8 mouse cellular contexts compared by ENCODE assay signal in the genomic region with DNA sequence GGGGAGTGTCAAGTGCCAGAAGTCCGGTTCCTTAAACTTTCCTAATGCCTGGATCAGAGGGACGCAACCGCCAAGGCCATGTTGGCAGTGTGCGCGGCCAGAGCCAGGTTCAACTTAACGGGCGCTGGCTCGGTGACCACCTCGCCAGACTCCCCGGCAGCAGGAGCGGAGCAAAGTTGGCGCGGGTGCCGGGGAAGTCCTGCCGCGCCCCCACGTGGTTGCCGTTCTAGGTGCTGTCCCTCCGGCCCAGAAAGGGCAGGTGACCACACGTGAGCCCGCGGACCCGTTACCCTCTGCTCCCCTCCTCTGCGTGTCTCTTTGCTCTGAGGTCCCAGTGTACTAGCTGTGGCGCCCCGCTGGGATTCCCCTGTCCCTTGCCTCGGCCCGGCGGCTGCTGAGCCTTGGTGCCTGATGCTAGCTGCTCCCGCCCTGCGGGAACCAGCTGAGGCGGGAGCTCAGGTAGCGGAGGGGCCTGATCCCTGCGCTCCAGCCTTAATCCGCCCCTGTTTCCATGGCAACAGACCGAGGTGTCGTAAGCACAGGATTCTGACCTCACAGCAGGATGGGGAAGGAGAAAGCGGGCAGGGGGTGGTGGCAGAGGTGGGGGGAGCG. TPM values are rescaled to one million over a fixed set of nuclear protein-coding genes. Genes with fewer than 3 reads are reported as not detected.
DNase-seq lines count a peak whose midpoint lies in the region; ATAC-seq and TF ChIP-seq lines count a peak whose summit lies in the region.

No protein-coding gene starts in this region.

- H3K4me3 ChIP-seq in gastrocnemius, adult 2 months = peak overlapping the region; percentile 75
- H3K4me3 ChIP-seq in cortical plate, adult 2 months (ENCODE audit: insufficient read depth, low read length) = peak overlapping the region; percentile 74
- H3K4me3 ChIP-seq in midbrain, embryonic 12.5 days = peak overlapping the region; percentile 57
- H3K4me3 ChIP-seq in thymus, adult 2 months (ENCODE audit: control insufficient read depth, insufficient read depth, low read length) = peak overlapping the region; percentile 63

- peak; percentile 21; the same call in 1 of the 2 replicates for TF ChIP-seq CTCF in gastrocnemius, adult 2 months (IDR thresholded peaks at IDR 0.05)
- TF ChIP-seq CTCF in cortical plate, adult 2 months (IDR thresholded peaks at IDR 0.05; ENCODE audit: extremely low read depth, insufficient read depth, low read length) = no peak
- TF ChIP-seq CTCF in thymus, adult 2 months (IDR thresholded peaks at IDR 0.05; ENCODE audit: borderline replicate concordance, control insufficient read depth, extremely low read depth, insufficient read depth, low read length, poor library complexity) = peak; percentile 55; the same call in 1 of the 2 replicates

- no peak for TF ChIP-seq POLR2A in cortical plate, adult 2 months (IDR thresholded peaks at IDR 0.05; ENCODE audit: extremely low read depth, insufficient read depth, low read length)
- no peak for TF ChIP-seq POLR2A in thymus, adult 2 months (IDR thresholded peaks at IDR 0.05; ENCODE audit: control insufficient read depth, extremely low read depth, insufficient read depth, low read length, poor library complexity)

- peaks cover 78% of the 10 kb centered on the region for H3K27me3 ChIP-seq in midbrain, embryonic 12.5 days
- H3K27me3 ChIP-seq in thymus, adult 2 months (ENCODE audit: control insufficient read depth, insufficient read depth, low read length) = no peaks in the 10 kb centered on the region

- DNase-seq in gastrocnemius, adult 2 months = peak; percentile 65
- DNase-seq in gastrocnemius, postnatal 36 days = no peak
- DNase-seq in T-cell, adult 2 months (ENCODE audit: low spot score) = peak; percentile 52
- DNase-seq in heart, postnatal 10 days = peak; percentile 62 to 64
- DNase-seq in kidney, postnatal 36 days = peak; percentile 71 to 85
- DNase-seq in thymus, adult 2 months = peak; percentile 51

- intact Hi-C loops in gastrocnemius, adult 2 months (cut with DNase I) = no loop called here
- intact Hi-C loops in gastrocnemius, postnatal 36 days (cut with DNase I) = no loop called here
- intact Hi-C loops in heart, postnatal 10 days (cut with DNase I) = loop anchor here (2.0 to 5.0 kb wide), 2 partner anchors 36 to 207 kb away; no protein-coding TSS in a partner anchor

- no peak overlapping the region for H3K27ac ChIP-seq in gastrocnemius, adult 2 months
- H3K27ac ChIP-seq in cortical plate, adult 2 months (ENCODE audit: insufficient read depth, low read length) = peak overlapping the region; percentile 72; the same call in 1 of the 2 replicates
- no peak overlapping the region; the same call in 1 of the 2 replicates for H3K27ac ChIP-seq in midbrain, embryonic 12.5 days (replicated peaks)
- H3K27ac ChIP-seq in thymus, adult 2 months (ENCODE audit: control insufficient read depth, insufficient read depth, low read length) = no peak overlapping the region

- peaks cover 7% of the 10 kb centered on the region for H3K4me1 ChIP-seq in cortical plate, adult 2 months (ENCODE audit: control insufficient read depth, insufficient read depth, low read length)
- peaks cover 36% of the 10 kb centered on the region for H3K4me1 ChIP-seq in midbrain, embryonic 12.5 days
- H3K4me1 ChIP-seq in thymus, adult 2 months (replicated peaks; ENCODE audit: control insufficient read depth, insufficient read depth, low read length) = peaks cover 29% of the 10 kb centered on the region

- no peaks in the 10 kb centered on the region for H3K9me3 ChIP-seq in midbrain, embryonic 12.5 days

- WGBS in midbrain, embryonic 12.5 days = under 1% methylated on average over 39 of the region's 39 CpGs
- 2% methylated on average over 39 of the region's 39 CpGs for WGBS in thymus, adult 2 months

- ATAC-seq in midbrain, embryonic 12.5 days (ENCODE audit: low FRiP score, low read depth) = no peak

- H3K9ac ChIP-seq in midbrain, embryonic 12.5 days (replicated peaks) = peak overlapping the region; percentile 62; the same call in 1 of the 2 replicates

- peak overlapping the region; percentile 75 for H3K4me2 ChIP-seq in midbrain, embryonic 12.5 days (replicated peaks)

- H3K36me3 ChIP-seq in midbrain, embryonic 12.5 days = no peaks in the 10 kb centered on the region
- H3K36me3 ChIP-seq in thymus, adult 2 months (ENCODE audit: control insufficient read depth, insufficient read depth, low read length) = no peaks in the 10 kb centered on the region

RNA-seq across cellular contexts. Expression of gene Rtn4rl1, which starts 1.4 kb away (rescaled TPM):
- total RNA-seq in gastrocnemius, adult 2 months (2021) = 1 to 10 TPM in 1 of 2 experiments, under 1 TPM in 1; 0.54 to 1.1 TPM
- total RNA-seq in gastrocnemius, postnatal 36 days (2021) = 1 to 10 TPM; 1.0 TPM
- 37.9 and 40.1 TPM in 2 replicates for polyA plus RNA-seq in cortical plate, adult 2 months (2012; rRNA removed)
- 10 to 100 TPM; 13.9 to 21.4 TPM for total RNA-seq in heart, postnatal 10 days (2021)
- 9.3 and 10.2 TPM in 2 replicates for polyA plus RNA-seq in midbrain, embryonic 12.5 days (2016; fragmentation: Nextera tagmentation; extraction: Ambion mirVana)
- 15.3 and 15.5 TPM in 2 replicates for polyA plus RNA-seq in thymus, adult 2 months (2012; rRNA removed)

RNA-seq across cellular contexts. Expression of gene Dph1, which starts 3.9 kb away (rescaled TPM):
- total RNA-seq in gastrocnemius, adult 2 months (2021) = 1 to 10 TPM; 5.5 to 6.2 TPM
- 1 to 10 TPM; 4.9 to 5.2 TPM for total RNA-seq in gastrocnemius, postnatal 36 days (2021)
- 29.1 and 30.9 TPM in 2 replicates for polyA plus RNA-seq in cortical plate, adult 2 months (2012; rRNA removed)
- total RNA-seq in heart, postnatal 10 days (2021) = 10 to 100 TPM; 13.9 to 15.6 TPM
- polyA plus RNA-seq in midbrain, embryonic 12.5 days (2016; fragmentation: Nextera tagmentation; extraction: Ambion mirVana) = 15.8 and 17.6 TPM in 2 replicates
- 28.3 and 33.8 TPM in 2 replicates for polyA plus RNA-seq in thymus, adult 2 months (2012; rRNA removed)

RNA-seq across cellular contexts. Expression of gene Ovca2, which starts 16.3 kb away (rescaled TPM):
- 1 to 10 TPM; 2.5 to 3.6 TPM for total RNA-seq in gastrocnemius, adult 2 months (2021)
- total RNA-seq in gastrocnemius, postnatal 36 days (2021) = 1 to 10 TPM; 2.4 to 3.0 TPM
- 19.5 and 21.4 TPM in 2 replicates for polyA plus RNA-seq in cortical plate, adult 2 months (2012; rRNA removed)
- 1 to 10 TPM; 7.8 to 9.5 TPM for total RNA-seq in heart, postnatal 10 days (2021)
- 23.2 and 24.9 TPM in 2 replicates for polyA plus RNA-seq in midbrain, embryonic 12.5 days (2016; fragmentation: Nextera tagmentation; extraction: Ambion mirVana)
- 37.6 and 48.9 TPM in 2 replicates for polyA plus RNA-seq in thymus, adult 2 months (2012; rRNA removed)

RNA-seq across cellular contexts. Expression of gene Hic1, which starts 25.6 kb away (rescaled TPM):
- 1 to 10 TPM; 4.6 to 6.6 TPM for total RNA-seq in gastrocnemius, adult 2 months (2021)
- total RNA-seq in gastrocnemius, postnatal 36 days (2021) = 1 to 10 TPM; 5.1 to 7.2 TPM
- polyA plus RNA-seq in cortical plate, adult 2 months (2012; rRNA removed) = 3.0 and 3.8 TPM in 2 replicates
- 10 to 100 TPM; 36.3 to 48.5 TPM for total RNA-seq in heart, postnatal 10 days (2021)
- polyA plus RNA-seq in midbrain, embryonic 12.5 days (2016; fragmentation: Nextera tagmentation; extraction: Ambion mirVana) = 3.7 and 4.8 TPM in 2 replicates
- 10.6 and 14.1 TPM in 2 replicates for polyA plus RNA-seq in thymus, adult 2 months (2012; rRNA removed)

Comparison
In these comparisons a context has a peak if more than half of its experiments do, and no peak if none do; other contexts are left out.
1. DNase-seq: peak in gastrocnemius, adult 2 months (single experiment), T-cell, adult 2 months (single experiment), heart, postnatal 10 days (2 of 2), kidney, postnatal 36 days (2 of 2) and thymus, adult 2 months (single experiment); none in gastrocnemius, postnatal 36 days (0 of 2).
2. RNA of gene Rtn4rl1, which starts 1.4 kb away (total RNA-seq): 13.9 to 21.4 TPM in heart, postnatal 10 days; 0.54 to 1.1 TPM in gastrocnemius, adult 2 months and 1.0 TPM in gastrocnemius, postnatal 36 days; every median in the first group is over 4 times any median in the second.
3. Peak in every context shown above with its lines, with median percentiles within 50 percentile points of each other: H3K4me3 ChIP-seq.